Mouse (Mus musculus) neural tube, embryonic 10.5 days (tissue): ENCODE data around the gene Aqp11.
A peak's percentile ranks its signal among the peaks of the same experiment; 100 is the strongest.

ENCODE experiments used
- DNase-seq: peaks from one replicate; pipeline ENCODE4 v3.0.0-alpha.2; 2017; ENCODE audit warnings: low spot score; ENCODE audit errors: extremely low spot score

Gene Aqp11

DNA sequence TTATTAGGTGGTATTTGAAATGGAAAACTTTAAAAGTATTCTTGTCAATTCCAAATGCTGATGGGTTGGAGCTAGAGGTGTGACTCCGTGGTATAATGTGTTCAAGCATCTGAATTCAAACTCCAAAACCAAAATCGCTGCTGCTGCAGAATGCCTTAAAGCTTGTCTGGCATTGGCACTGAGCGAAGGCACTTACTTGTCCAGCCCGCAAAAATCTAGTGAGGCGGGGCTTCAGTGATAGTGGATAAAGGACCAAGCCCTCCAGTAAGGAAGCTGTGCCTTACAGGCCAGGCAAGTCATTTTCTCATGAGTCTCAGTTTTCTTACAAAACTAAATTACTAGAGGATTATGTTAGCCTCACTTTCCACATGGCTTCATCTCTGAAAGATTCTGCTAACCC, 30.3 kb downstream of the Aqp11 start:
- no peak for DNase-seq

- no peak for DNase-seq
Observed at GRCm38 (mm10) chr7:97707123-97707522, 31.0 kb downstream of the Aqp11 start.

DNA sequence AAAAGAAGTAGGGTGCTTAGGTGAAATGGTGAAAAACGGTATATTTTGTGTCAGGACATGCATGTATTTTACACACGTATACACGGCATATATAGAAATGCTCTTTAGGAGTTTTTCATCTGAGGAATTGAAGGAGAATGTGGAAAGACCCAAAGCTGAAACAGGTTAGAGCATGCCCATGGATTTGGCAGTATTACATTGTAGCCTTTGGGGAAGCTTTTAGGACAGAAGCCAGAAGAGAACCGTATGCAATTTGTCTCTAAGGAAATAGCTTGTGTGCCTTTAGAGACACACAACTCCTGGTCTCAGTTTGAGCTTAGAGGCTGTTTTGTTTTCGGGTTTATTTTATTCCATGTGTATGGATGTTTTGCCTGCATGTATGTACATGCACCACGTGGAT, 37.0 kb downstream of the Aqp11 start:
- DNase-seq, result no peak

DNA sequence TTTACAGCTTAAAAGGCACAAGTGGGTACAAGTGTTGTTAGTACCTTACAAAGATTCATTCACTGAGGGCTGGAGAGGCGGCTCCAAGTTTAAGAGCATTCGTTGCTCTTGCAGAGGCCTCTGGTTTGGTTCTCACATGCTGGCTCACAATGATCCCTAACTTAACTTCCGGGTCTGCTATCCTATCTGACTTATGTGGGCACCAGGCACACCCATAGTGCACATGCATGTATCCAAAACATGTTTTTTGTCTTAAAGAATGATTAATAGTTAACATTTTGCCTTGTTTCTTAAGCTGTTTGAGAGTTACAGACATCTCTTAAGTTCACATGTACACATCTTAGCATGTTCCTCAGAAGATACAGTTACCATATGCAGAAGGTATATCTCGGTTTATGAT, 37.9 kb downstream of the Aqp11 start:
- no peak for DNase-seq

DNA sequence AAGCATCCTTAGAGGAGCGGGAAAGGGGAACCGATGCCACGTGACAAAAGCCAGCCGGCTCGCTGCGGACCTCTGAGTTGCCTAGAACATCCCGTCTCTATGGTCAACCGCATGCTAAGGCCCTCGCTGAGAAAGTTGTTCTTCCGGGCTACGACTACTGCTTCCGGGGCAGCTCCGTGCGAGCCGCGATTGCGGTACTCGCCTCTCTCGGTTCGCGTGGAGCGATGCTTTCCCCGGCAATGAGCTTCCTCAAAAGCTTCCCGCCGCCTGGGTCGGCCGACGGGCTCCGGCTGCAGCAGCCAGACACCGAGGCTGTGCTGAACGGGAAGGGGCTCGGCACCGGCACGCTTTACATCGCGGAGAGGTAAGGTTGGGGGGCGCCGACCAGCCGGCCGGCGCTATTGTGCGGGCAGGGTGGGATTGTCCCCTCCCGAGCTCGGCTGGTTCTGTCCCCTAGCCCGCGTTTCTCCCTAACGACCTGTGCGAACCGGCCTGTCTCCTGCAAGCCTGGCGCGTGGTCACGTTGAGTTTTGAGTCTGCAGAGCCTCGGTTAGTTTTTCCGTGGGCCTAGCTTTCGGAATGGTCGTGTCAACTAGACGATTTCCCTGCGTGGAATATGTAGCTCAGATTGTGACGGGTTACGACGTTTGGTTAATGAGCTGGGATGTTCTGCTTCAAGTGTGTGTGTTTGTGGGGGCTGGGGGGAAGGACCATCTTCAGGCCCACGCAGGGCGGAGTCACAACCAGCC, 41.4 kb downstream of the Aqp11 start, which contains the start of gene Clns1a:
Clns1a (plus strand) TSS at position 129 of the 749 bp plus-strand sequence.
- DNase-seq, result peak; percentile 90

DNA sequence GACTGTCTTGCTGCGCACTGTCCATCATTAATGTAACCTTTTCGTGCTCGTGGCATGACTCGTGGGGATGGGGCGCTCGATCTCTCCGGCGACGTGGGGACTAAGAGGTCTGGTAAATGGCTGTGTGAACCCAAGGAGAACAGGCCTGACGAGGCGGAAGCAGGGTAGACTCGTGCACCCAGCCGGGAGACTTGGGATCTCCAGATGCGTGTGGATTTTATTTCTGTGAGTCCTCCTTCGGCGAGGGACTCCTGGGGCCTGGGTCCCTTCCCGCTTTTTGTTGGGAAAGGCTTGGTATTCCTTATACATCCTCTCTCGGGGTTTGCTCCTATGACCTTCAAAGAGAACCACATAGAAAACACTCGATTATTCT, 42.0 kb downstream of the Aqp11 start:
- no peak for DNase-seq

DNA sequence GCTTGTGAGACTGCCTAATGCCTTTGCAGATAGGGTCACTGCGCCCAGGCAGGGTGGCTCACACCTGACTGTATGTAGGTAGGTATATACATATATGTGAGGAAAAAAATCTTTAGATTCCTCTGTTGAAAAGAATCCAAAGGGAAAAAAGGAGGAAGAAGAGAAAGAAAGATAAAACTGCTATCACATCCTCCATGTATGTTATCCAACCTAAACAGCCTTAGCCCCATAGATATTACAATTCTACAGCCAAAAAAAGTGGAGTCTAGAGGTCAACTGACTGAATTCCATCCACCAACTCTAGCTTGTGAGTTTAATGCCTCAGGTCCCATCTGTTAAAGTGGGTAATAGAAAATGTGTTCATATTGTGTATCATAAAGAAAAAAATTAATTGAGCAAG, 42.6 kb downstream of the Aqp11 start:
- no peak for DNase-seq

DNA sequence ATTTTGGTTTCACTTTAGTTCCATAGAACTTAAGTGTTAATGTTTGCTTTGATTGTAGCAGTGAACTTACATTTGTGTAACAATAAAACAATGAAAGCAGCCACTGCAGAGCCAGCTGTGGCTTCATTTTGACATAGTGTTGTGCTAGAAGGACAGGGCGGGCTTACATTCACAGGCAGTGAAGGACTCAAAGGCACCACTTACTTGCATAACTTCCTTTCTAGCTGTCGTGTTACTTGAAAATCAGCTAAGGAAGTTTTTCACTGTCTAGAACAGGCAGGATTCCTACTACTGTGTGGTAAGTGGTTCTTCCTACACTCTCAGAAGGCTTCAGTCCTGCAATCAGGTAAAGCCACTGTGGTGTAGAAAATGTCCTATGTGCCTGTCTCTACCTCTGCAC, 50.3 kb downstream of the Aqp11 start:
- no peak for DNase-seq

DNA sequence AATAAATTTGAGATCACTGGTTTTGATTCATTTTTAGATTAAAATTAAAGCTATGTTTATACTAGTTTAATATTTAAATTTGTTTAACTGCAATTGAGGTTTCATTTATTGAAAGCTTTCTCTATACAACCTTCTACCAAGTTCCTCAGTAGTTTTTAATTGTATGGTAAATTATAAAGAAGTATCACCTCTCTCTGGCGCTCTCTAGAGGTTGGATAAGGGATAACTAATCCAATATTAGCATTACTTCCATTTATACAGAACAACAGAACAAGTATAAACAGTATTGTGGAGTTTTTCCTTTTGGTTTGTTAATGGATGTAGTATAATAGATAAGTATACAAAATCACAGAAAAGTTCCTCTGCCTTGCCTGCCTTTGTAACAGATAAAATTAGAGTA, 58.9 kb downstream of the Aqp11 start:
- DNase-seq, result no peak
